Mouse (Mus musculus): Measurements from ENCODE around the gene Thap3. TPM values are rescaled to one million over a fixed set of nuclear protein-coding genes. Genes with fewer than 3 reads are reported as not detected.

Thap3 gene
- polyA plus RNA-seq, 1 experiment from 2014 or later = 39.6 TPM

DNA sequence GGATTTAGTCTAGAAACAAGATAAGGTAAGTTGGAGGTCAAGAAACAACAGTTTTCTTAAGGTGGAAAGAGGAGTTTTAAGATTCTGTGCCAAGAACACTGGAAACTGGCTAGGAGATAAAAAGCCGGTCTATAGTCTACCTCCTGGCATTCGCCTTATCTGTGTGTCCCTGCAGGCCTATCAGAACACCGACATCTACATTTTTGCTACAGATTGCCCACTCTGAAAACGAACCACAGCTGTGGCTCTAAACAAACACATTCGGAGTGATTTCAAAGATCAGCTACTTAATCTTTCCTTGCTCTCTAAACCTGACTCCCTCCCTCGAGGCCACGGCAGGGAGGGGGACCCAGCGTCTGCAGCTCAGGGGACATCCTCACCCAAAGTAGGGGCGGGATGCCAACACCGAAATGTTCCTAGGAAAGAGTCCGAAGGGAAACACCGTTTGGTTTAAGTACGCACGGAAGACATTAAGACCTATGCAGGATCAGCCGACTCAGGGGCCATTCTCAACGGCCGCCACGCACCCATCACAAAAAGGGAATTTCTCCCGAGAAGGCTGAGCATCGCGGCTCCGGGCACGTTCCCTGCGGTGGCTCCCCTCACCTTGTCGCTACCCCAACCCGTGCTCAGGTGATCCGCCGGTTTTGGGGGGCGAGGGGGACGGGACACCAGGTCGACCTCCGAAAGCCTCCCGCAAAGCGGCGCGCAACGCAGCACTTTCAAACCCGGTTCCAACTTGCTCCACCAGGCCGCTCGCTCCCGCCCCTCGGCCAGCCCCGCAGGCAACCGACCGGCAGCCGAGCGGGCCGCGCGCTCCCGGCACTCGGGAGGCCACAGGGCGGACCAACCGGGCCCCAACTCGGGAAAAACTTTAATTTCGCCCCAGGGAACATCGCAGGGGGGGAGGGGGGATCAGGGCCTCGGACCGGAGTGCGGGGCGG, 5.7 kb upstream of the Thap3 start:
- H3K4me1 ChIP-seq = peaks cover 26% of the 10 kb centered on the region
- H3K36me3 ChIP-seq (ENCODE audit: poor library complexity, severe bottlenecking) = peaks cover 32% of the 10 kb centered on the region
- H3K9ac ChIP-seq = peak overlapping the region; percentile 93
- H3K4me3 ChIP-seq = peak overlapping the region; percentile 98
- no peak for ATAC-seq
- 1% methylated on average over 61 of the region's 61 CpGs for WGBS
- H3K4me2 ChIP-seq = peak overlapping the region; percentile 85
- no peak overlapping the region for H3K27ac ChIP-seq
- no peaks in the 10 kb centered on the region for H3K27me3 ChIP-seq
- H3K9me3 ChIP-seq (replicated peaks) = no peaks in the 10 kb centered on the region

- Histone ChIP-seq H3K4me3 (0 out of 2 replicates have a peak overlapping the region, but pooled peaks have one; percentile 4), H3K4me1 (peaks cover 34% of the 10 kb centered on the region), H3K9me3 (replicated peaks) (no peaks in the 10 kb centered on the region), H3K27me3 (no peaks in the 10 kb centered on the region), H3K4me2 (no peak overlapping the region), H3K9ac (no peak overlapping the region; the same call in 1 of the 2 replicates), H3K27ac (no peak overlapping the region), H3K36me3 (ENCODE audit: poor library complexity, severe bottlenecking) (peaks cover 32% of the 10 kb centered on the region)
- no peak for ATAC-seq
- 78% methylated on average over 6 of the region's 6 CpGs for WGBS
Observed at GRCm38 (mm10) chr4:151993035-151993434, 4.2 kb upstream of the Thap3 start.

DNA sequence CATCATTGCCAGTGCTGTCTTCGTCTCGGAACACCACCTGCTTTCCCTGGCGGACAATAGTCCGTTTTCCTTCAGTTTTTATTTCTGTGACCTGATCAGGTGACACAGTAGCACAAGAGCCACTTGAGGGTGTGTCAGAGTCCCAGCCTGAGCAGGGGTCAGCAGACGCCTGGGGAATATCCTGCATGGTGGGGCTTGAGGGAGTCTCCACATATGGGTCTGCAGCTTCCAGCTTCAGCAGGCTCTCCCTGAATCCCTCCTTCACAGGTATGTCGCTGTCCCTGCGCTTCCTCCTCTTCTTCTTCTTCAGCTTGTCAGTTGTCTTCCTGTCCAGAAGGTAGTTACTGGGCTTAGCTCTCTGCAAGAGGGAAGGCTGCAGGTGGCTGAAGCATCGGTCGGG, 3.3 kb upstream of the Thap3 start:
- peaks cover 32% of the 10 kb centered on the region for H3K36me3 ChIP-seq (ENCODE audit: poor library complexity, severe bottlenecking)
- no peaks in the 10 kb centered on the region for H3K27me3 ChIP-seq

DNA sequence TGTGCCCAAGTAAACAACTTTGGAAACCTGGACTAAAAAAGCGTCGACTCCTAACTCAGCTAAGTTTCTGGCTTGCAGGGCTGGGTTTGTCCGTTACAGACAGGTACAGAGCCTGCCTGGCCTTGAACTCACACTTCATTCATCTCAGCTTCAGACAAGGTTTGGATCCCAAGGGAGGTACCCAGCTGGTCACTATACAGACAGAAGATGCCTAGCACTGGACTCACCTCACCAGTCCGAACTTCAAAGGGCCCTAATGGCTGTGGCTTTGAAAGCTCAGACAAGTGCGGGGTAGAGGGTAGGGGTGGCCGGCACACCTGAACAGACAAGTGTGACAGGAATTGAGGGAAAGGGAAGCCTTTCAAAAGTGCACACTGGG, 302 bp upstream of the Thap3 start:
- 29% methylated on average over 6 of the region's 6 CpGs for WGBS
- peak; percentile 28; the same call in 1 of the 2 replicates for ATAC-seq
- H3K9me3 ChIP-seq (replicated peaks) = no peaks in the 10 kb centered on the region
- peaks cover 41% of the 10 kb centered on the region for H3K4me1 ChIP-seq
- peak overlapping the region; percentile 82; the same call in 1 of the 2 replicates for H3K27ac ChIP-seq
- H3K4me2 ChIP-seq = peak overlapping the region; percentile 77
- peaks cover 44% of the 10 kb centered on the region for H3K36me3 ChIP-seq (ENCODE audit: poor library complexity, severe bottlenecking)
- H3K4me3 ChIP-seq = peak overlapping the region; percentile 92
- H3K9ac ChIP-seq = peak overlapping the region; percentile 98; the same call in 1 of the 2 replicates
- no peaks in the 10 kb centered on the region for H3K27me3 ChIP-seq

More for the DNA sequence above, 3.3 kb upstream of the Thap3 start:
- H3K4me2 ChIP-seq = no peak overlapping the region
- no peaks in the 10 kb centered on the region for H3K9me3 ChIP-seq (replicated peaks)
- no peak overlapping the region for H3K27ac ChIP-seq
- ATAC-seq = no peak
- peaks cover 36% of the 10 kb centered on the region for H3K4me1 ChIP-seq
- H3K4me3 ChIP-seq = no peak overlapping the region
- WGBS = 89% methylated on average over 9 of the region's 9 CpGs
- no peak overlapping the region for H3K9ac ChIP-seq

DNA sequence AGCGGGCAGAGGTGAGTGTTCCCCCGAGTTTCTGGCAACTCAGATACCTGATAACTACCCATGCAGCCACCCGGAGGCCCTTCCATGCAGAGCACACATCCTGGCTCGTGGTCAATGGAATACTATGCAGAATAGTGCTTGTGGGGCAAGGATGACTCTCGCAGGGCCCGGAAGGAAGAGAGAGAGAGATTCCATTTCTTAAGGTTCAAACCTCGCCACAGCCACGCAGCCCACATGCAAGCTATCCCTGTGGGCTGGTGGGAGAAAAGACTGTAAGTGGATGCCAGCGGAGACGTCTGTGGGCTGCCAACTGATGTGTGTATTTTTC, 819 bp downstream of the Thap3 start:
- peak overlapping the region; percentile 98 for H3K9ac ChIP-seq
- 27% methylated on average over 10 of the region's 10 CpGs for WGBS
- no peaks in the 10 kb centered on the region for H3K9me3 ChIP-seq (replicated peaks)
- peak overlapping the region; percentile 82; the same call in 1 of the 2 replicates for H3K27ac ChIP-seq
- peak overlapping the region; percentile 92 for H3K4me3 ChIP-seq
- H3K36me3 ChIP-seq (ENCODE audit: poor library complexity, severe bottlenecking) = peaks cover 55% of the 10 kb centered on the region
- no peak for ATAC-seq
- H3K4me1 ChIP-seq = peaks cover 31% of the 10 kb centered on the region
- peak overlapping the region; percentile 77 for H3K4me2 ChIP-seq
- no peaks in the 10 kb centered on the region for H3K27me3 ChIP-seq

GRCm38 (mm10) chr4:151986650-151987049, 2.1 kb downstream of the Thap3 start:
- Histone ChIP-seq H3K4me1 (peaks cover 31% of the 10 kb centered on the region), H3K9ac (no peak overlapping the region), H3K27ac (no peak overlapping the region), H3K4me3 (no peak overlapping the region), H3K27me3 (no peaks in the 10 kb centered on the region), H3K36me3 (ENCODE audit: poor library complexity, severe bottlenecking) (peaks cover 58% of the 10 kb centered on the region), H3K9me3 (replicated peaks) (no peaks in the 10 kb centered on the region), H3K4me2 (no peak overlapping the region)
- WGBS = 77% methylated on average over 8 of the region's 8 CpGs
- no peak for ATAC-seq

- no peak for ATAC-seq
- H3K36me3 ChIP-seq (ENCODE audit: poor library complexity, severe bottlenecking) = peaks cover 54% of the 10 kb centered on the region
- H3K4me3 ChIP-seq = no peak overlapping the region
- H3K27me3 ChIP-seq = no peaks in the 10 kb centered on the region
- no peak overlapping the region for H3K27ac ChIP-seq
- H3K9me3 ChIP-seq (replicated peaks) = no peaks in the 10 kb centered on the region
- peak overlapping the region; percentile 7; the same call in 1 of the 2 replicates for H3K4me2 ChIP-seq
- 0 out of 2 replicates have a peak overlapping the region, but pooled peaks have one; percentile 8 for H3K9ac ChIP-seq
- 45% methylated on average over 10 of the region's 10 CpGs for WGBS
- peaks cover 31% of the 10 kb centered on the region for H3K4me1 ChIP-seq
Observed at GRCm38 (mm10) chr4:151985886-151986285, 2.9 kb downstream of the Thap3 start.

DNA sequence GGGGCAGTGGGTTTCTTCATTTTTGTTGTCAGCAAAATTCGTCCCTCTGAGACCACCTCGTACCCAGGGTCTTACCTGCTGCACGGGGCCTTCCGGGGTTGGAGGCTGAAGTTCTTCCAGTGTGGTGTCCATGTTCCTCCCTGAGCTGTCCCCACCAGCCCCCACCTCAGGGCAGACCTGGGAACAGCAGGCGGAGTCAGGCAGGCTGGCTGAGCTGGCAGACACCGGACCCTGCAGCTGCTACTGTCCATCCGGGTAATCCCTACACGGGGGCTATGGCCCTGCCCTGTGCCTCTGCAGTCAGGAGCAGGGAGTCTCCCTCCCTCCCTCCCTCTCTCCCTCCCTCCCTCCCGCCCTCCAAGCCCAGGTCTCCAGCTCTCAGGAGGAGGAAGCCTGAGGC, 5.2 kb downstream of the Thap3 start:
- H3K4me2 ChIP-seq = no peak overlapping the region
- no peak for ATAC-seq
- H3K27me3 ChIP-seq = no peaks in the 10 kb centered on the region
- no peaks in the 10 kb centered on the region for H3K9me3 ChIP-seq (replicated peaks)
- peaks cover 61% of the 10 kb centered on the region for H3K36me3 ChIP-seq (ENCODE audit: poor library complexity, severe bottlenecking)
- 31% methylated on average over 8 of the region's 9 CpGs for WGBS
- H3K27ac ChIP-seq = no peak overlapping the region
- H3K4me1 ChIP-seq = peaks cover 26% of the 10 kb centered on the region
- no peak overlapping the region for H3K4me3 ChIP-seq
- H3K9ac ChIP-seq = no peak overlapping the region

DNA sequence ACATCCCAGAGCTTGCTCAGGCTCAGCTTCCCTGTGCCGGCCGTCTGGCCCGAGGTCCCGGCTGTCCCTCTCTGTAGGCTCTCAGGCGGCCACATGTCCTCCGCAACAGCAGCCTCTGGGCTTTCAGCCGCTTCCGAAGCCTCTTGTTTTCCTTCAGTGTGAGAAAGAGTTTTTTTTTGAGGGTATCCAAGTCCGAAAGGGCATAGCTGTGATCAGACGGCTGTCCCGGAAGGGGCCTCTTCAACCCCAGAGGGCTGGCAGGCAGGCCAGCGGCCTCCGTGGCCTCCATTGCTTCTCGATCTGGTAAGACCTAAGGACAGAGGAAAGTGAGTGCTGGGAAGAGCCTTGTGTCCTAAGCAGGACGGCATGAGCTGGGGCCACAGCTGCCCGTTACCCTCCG, 5.8 kb downstream of the Thap3 start:
- Histone ChIP-seq H3K4me3 (no peak overlapping the region), H3K36me3 (ENCODE audit: poor library complexity, severe bottlenecking) (peaks cover 64% of the 10 kb centered on the region), H3K4me1 (peaks cover 23% of the 10 kb centered on the region), H3K27ac (no peak overlapping the region), H3K9me3 (replicated peaks) (no peaks in the 10 kb centered on the region), H3K27me3 (no peaks in the 10 kb centered on the region), H3K4me2 (no peak overlapping the region), H3K9ac (no peak overlapping the region)
- 67% methylated on average over 17 of the region's 17 CpGs for WGBS
- no peak for ATAC-seq

GRCm38 (mm10) chr4:151981363-151981762, 7.4 kb downstream of the Thap3 start:
- peaks cover 73% of the 10 kb centered on the region for H3K36me3 ChIP-seq (ENCODE audit: poor library complexity, severe bottlenecking)
- no peaks in the 10 kb centered on the region for H3K9me3 ChIP-seq (replicated peaks)
- no peak overlapping the region for H3K4me2 ChIP-seq
- no peak overlapping the region for H3K4me3 ChIP-seq
- WGBS = 7% methylated on average over 5 of the region's 5 CpGs
- H3K9ac ChIP-seq = no peak overlapping the region
- ATAC-seq = peak; percentile 81
- no peaks in the 10 kb centered on the region for H3K27me3 ChIP-seq
- peaks cover 6% of the 10 kb centered on the region; the same call in 1 of the 2 replicates for H3K4me1 ChIP-seq
- no peak overlapping the region for H3K27ac ChIP-seq

DNA sequence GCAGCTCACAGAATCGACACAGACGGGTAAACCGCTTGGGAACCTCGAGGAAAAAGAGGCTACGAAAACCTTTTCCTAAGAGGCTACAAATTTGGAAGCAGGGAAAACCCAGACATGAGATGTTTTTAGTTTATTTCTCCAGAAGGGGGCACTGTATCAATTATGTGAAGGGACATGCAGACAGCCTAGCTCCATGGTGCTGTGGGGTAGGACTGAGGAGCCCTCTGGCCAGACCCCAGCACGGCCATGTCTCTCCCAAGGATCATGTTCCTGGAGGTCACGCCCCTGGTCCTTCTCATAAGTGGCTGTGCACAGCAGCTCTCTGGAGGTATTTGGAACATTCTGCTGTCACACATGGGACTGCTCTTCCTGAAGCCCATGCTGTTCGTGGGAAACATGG, 8.1 kb downstream of the Thap3 start:
- Histone ChIP-seq H3K4me3 (no peak overlapping the region), H3K4me2 (no peak overlapping the region), H3K9ac (no peak overlapping the region), H3K36me3 (ENCODE audit: poor library complexity, severe bottlenecking) (peaks cover 74% of the 10 kb centered on the region), H3K9me3 (replicated peaks) (no peaks in the 10 kb centered on the region), H3K4me1 (no peaks in the 10 kb centered on the region), H3K27me3 (no peaks in the 10 kb centered on the region), H3K27ac (no peak overlapping the region)
- WGBS = 84% methylated on average over 8 of the region's 8 CpGs
- ATAC-seq = no peak

GRCm38 (mm10) chr4:151977748-151978147, 11.0 kb downstream of the Thap3 start:
- H3K9ac ChIP-seq = no peak overlapping the region
- no peak overlapping the region for H3K4me3 ChIP-seq
- H3K27ac ChIP-seq = no peak overlapping the region
- no peaks in the 10 kb centered on the region; the same call in 1 of the 2 replicates for H3K9me3 ChIP-seq (replicated peaks)
- H3K36me3 ChIP-seq (ENCODE audit: poor library complexity, severe bottlenecking) = peaks cover 77% of the 10 kb centered on the region
- H3K4me1 ChIP-seq = no peaks in the 10 kb centered on the region
- 44% methylated on average over 10 of the region's 10 CpGs for WGBS
- no peaks in the 10 kb centered on the region for H3K27me3 ChIP-seq
- no peak overlapping the region for H3K4me2 ChIP-seq
- ATAC-seq = peak; percentile 11; the same call in 1 of the 2 replicates

Measured in forebrain, embryonic 13.5 days (tissue).